Mouse (Mus musculus): ENCODE results near the gene Fam126a. TPM values are rescaled to one million over a fixed set of nuclear protein-coding genes. Genes with fewer than 3 reads are reported as not detected.

Fam126a gene
- polyA plus RNA-seq, 1 experiment from 2014 or later: 33.9 TPM

DNA sequence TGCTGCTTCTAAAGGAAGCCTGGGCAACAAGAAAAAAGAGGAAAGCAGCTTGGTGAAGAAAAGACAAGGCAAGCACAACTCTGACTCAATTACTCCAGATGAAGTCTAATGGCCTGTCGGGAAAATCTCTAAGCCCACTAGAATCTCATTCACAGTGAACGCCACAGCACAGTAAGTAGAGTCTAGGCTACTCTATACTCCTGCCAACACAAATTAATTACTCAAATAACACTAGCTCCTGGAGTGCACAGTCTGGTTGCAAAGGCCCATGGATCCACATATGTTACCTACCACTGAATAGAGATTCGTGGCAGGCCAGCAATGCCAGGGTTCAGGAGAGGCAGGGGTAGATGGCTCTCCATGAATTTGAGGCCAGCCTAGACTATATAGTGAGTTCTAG, 40.5 kb downstream of the Fam126a start:
- no peaks in the 10 kb centered on the region for H3K9me3 ChIP-seq
- H3K4me3 ChIP-seq: no peak overlapping the region
- no peak for ATAC-seq (ENCODE audit: extremely low read depth, insufficient number of reproducible peaks, low FRiP score, low TSS enrichment)
- 86% methylated on average over 3 of the region's 3 CpGs for WGBS
- H3K4me2 ChIP-seq: no peak overlapping the region
- H3K27ac ChIP-seq (replicated peaks): no peak overlapping the region
- peaks cover 32% of the 10 kb centered on the region for H3K4me1 ChIP-seq
- no peaks in the 10 kb centered on the region for H3K27me3 ChIP-seq (replicated peaks)
- H3K9ac ChIP-seq: no peak overlapping the region
- peaks cover 37% of the 10 kb centered on the region for H3K36me3 ChIP-seq

- Histone ChIP-seq H3K4me3 (no peak overlapping the region), H3K27ac (replicated peaks) (no peak overlapping the region), H3K4me1 (peaks cover 12% of the 10 kb centered on the region), H3K9me3 (no peaks in the 10 kb centered on the region), H3K36me3 (peaks cover 57% of the 10 kb centered on the region), H3K27me3 (replicated peaks) (no peaks in the 10 kb centered on the region), H3K4me2 (no peak overlapping the region), H3K9ac (no peak overlapping the region)
- no peak for ATAC-seq (ENCODE audit: extremely low read depth, insufficient number of reproducible peaks, low FRiP score, low TSS enrichment)
- 66% methylated on average over 10 of the region's 10 CpGs for WGBS
Observed at GRCm38 (mm10) chr5:23987792-23988191, 42.7 kb downstream of the Fam126a start.

DNA sequence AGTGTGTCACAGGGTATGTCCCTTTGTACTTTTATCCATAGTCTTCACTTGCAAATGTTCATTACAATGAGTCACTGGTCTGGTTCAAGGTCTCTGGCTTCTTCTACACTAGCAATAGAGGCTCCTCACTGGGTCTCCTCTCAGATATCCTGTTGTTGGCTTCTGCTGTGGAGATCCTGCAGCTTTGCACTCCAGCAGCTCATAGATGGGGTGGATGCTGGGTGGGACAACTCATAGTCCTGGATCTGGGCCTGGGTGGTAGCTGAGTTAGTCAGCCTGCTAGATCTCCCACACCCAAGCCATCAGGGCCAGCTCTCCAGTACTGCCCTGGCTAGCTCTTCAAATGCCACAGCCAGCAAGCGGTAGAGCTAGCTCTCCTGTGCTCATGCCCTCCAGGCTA, 48.4 kb downstream of the Fam126a start:
- Histone ChIP-seq H3K9ac (no peak overlapping the region), H3K27me3 (replicated peaks) (no peaks in the 10 kb centered on the region), H3K36me3 (peaks cover 85% of the 10 kb centered on the region), H3K4me2 (no peak overlapping the region), H3K4me1 (no peaks in the 10 kb centered on the region), H3K4me3 (no peak overlapping the region), H3K27ac (replicated peaks) (no peak overlapping the region), H3K9me3 (no peaks in the 10 kb centered on the region)
- WGBS: 86% methylated on average over 1 of the region's 1 CpGs
- ATAC-seq (ENCODE audit: extremely low read depth, insufficient number of reproducible peaks, low FRiP score, low TSS enrichment): no peak

DNA sequence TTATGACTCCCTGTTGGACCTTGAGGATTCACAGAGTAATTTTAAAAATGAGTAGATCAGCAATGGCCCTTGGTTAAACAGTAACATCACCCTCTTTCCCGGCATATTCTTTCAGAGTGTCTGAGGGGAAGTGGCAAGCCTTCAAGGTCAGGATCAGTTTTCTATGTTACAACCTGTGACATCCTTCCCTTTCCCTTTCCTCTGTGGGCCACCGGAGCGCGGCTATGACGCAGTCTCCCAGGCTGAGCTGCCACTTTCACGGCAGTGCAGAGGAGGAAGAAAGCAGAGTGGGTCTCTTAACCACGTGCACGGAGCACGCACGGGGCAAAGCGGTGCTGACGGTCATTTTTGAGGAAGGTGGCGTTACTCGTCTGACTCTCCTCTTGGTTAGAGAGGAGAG, 52.0 kb downstream of the Fam126a start:
- no peak for ATAC-seq (ENCODE audit: extremely low read depth, insufficient number of reproducible peaks, low FRiP score, low TSS enrichment)
- Histone ChIP-seq H3K27me3 (replicated peaks) (no peaks in the 10 kb centered on the region), H3K9ac (no peak overlapping the region), H3K9me3 (no peaks in the 10 kb centered on the region), H3K27ac (replicated peaks) (no peak overlapping the region), H3K4me1 (no peaks in the 10 kb centered on the region), H3K4me2 (no peak overlapping the region), H3K4me3 (no peak overlapping the region), H3K36me3 (peaks cover 78% of the 10 kb centered on the region)
- 88% methylated on average over 11 of the region's 14 CpGs for whole genome bisulfite sequencing

GRCm38 (mm10) chr5:23974994-23975575, 55.4 kb downstream of the Fam126a start:
- Histone ChIP-seq H3K9ac (no peak overlapping the region), H3K36me3 (peaks cover 58% of the 10 kb centered on the region), H3K27me3 (replicated peaks) (no peaks in the 10 kb centered on the region), H3K4me1 (no peaks in the 10 kb centered on the region), H3K9me3 (no peaks in the 10 kb centered on the region), H3K27ac (replicated peaks) (no peak overlapping the region), H3K4me2 (no peak overlapping the region), H3K4me3 (no peak overlapping the region)
- ATAC-seq (ENCODE audit: extremely low read depth, insufficient number of reproducible peaks, low FRiP score, low TSS enrichment): no peak
- WGBS: 62% methylated on average over 3 of the region's 3 CpGs

DNA sequence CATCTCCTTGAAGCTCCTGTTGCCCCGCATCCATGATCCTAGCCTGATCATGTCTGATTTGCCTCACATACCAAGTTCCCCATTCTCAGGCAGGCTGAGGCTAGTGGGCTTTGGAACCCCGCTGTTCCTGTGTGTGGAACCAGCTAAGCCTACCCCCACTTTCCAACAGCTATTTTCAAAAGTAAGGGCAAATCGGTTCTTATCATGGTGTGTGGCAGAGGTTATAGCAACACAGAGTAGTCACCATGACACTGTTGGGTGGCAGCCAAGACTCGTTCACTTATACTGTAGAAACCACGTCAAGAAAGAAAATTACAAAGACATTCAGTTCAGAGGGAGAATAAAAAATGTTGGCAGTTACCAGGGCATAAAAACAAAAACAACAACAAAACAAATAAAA, 62.8 kb downstream of the Fam126a start:
- peak overlapping the region; percentile 48; the same call in 1 of the 2 replicates for H3K9ac ChIP-seq
- H3K4me3 ChIP-seq: no peak overlapping the region
- peak overlapping the region; percentile 24 for H3K4me2 ChIP-seq
- 34% methylated on average over 5 of the region's 5 CpGs for WGBS
- ATAC-seq (ENCODE audit: extremely low read depth, insufficient number of reproducible peaks, low FRiP score, low TSS enrichment): no peak
- peaks cover 29% of the 10 kb centered on the region for H3K36me3 ChIP-seq
- peaks cover 11% of the 10 kb centered on the region for H3K4me1 ChIP-seq
- H3K9me3 ChIP-seq: no peaks in the 10 kb centered on the region
- H3K27ac ChIP-seq (replicated peaks): peak overlapping the region; percentile 72
- no peaks in the 10 kb centered on the region for H3K27me3 ChIP-seq (replicated peaks)

DNA sequence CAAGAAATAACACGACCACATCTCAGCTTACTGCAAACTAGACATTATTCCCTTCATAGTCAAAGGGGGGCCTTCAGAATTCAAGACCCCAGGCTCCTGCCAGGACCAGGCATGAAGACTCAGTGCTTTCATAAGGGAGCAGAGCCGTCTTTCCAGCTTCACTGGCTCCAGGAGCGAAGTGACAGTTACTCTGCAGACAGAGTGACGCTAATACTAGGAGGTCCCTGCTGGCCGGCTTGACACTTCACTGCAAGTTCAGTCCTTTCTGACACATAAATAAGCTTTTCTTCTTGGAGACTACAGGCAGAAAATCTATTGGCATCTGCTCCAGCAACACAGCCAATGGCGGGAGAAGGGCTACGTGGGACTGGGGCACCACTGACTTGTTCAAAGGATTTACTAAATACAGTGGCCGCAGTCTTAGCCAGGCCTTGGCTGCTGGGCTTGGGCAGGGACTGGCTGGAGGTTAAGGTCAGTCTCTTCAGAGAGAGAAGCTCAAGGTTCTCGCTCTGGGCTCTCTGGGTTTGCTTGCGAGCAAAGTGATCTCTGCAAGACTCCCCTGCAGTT, 65.8 kb downstream of the Fam126a start:
- 81% methylated on average over 10 of the region's 10 CpGs for WGBS
- peaks cover 39% of the 10 kb centered on the region for H3K36me3 ChIP-seq

GRCm38 (mm10) chr5:23953047-23953446, 77.4 kb downstream of the Fam126a start:
- Histone ChIP-seq H3K27me3 (replicated peaks) (no peaks in the 10 kb centered on the region), H3K9me3 (0 out of 2 replicates have a peak, but pooled peaks cover 2% of the 10 kb centered on the region), H3K36me3 (no peaks in the 10 kb centered on the region), H3K27ac (replicated peaks) (no peak overlapping the region), H3K9ac (no peak overlapping the region), H3K4me1 (no peaks in the 10 kb centered on the region), H3K4me3 (no peak overlapping the region), H3K4me2 (no peak overlapping the region)
- 85% methylated on average over 5 of the region's 5 CpGs for WGBS
- ATAC-seq (ENCODE audit: extremely low read depth, insufficient number of reproducible peaks, low FRiP score, low TSS enrichment): no peak

More for the DNA sequence above, 65.8 kb downstream of the Fam126a start:
- Histone ChIP-seq H3K27ac (replicated peaks) (no peak overlapping the region), H3K4me3 (no peak overlapping the region), H3K9me3 (no peaks in the 10 kb centered on the region), H3K4me1 (peaks cover 11% of the 10 kb centered on the region), H3K9ac (no peak overlapping the region), H3K4me2 (no peak overlapping the region), H3K27me3 (replicated peaks) (no peaks in the 10 kb centered on the region)
- ATAC-seq (ENCODE audit: extremely low read depth, insufficient number of reproducible peaks, low FRiP score, low TSS enrichment): no peak

GRCm38 (mm10) chr5:23948071-23948470, 82.4 kb downstream of the Fam126a start:
- no peaks in the 10 kb centered on the region for H3K4me1 ChIP-seq
- no peaks in the 10 kb centered on the region for H3K36me3 ChIP-seq
- WGBS: 55% methylated on average over 3 of the region's 3 CpGs
- no peak for ATAC-seq (ENCODE audit: extremely low read depth, insufficient number of reproducible peaks, low FRiP score, low TSS enrichment)
- 0 out of 2 replicates have a peak, but pooled peaks cover 1% of the 10 kb centered on the region for H3K9me3 ChIP-seq
- no peak overlapping the region for H3K4me2 ChIP-seq
- H3K9ac ChIP-seq: no peak overlapping the region
- no peaks in the 10 kb centered on the region for H3K27me3 ChIP-seq (replicated peaks)
- no peak overlapping the region for H3K27ac ChIP-seq (replicated peaks)
- H3K4me3 ChIP-seq: no peak overlapping the region

DNA sequence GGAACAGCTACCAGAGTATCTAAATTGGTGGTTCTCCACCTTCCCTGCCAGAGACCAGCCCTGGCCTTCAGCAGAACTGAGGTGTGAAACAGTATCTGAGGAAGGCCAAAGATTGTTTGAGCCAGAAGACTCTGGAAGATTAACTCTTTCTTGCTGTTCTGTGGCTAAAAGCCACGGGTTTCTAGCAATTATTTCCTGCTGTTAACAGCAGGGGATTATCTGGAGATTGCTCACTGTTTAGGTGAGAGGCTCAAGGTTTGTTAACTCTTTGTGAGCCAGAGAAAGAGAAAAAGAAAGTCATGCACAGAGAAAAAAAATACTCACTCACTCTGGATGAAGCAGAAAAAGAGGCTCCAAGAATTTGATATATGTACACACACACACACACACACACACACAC, 85.4 kb downstream of the Fam126a start:
- no peak overlapping the region for H3K4me3 ChIP-seq
- WGBS: 6% methylated on average over 1 of the region's 1 CpGs
- H3K36me3 ChIP-seq: no peaks in the 10 kb centered on the region
- no peak overlapping the region for H3K9ac ChIP-seq
- no peaks in the 10 kb centered on the region for H3K4me1 ChIP-seq
- H3K9me3 ChIP-seq: peaks cover 7% of the 10 kb centered on the region; the same call in 1 of the 2 replicates
- H3K4me2 ChIP-seq: no peak overlapping the region
- no peak for ATAC-seq (ENCODE audit: extremely low read depth, insufficient number of reproducible peaks, low FRiP score, low TSS enrichment)
- no peak overlapping the region for H3K27ac ChIP-seq (replicated peaks)
- no peaks in the 10 kb centered on the region for H3K27me3 ChIP-seq (replicated peaks)

GRCm38 (mm10) chr5:23943534-23943933, 87.0 kb downstream of the Fam126a start:
- no peak for ATAC-seq (ENCODE audit: extremely low read depth, insufficient number of reproducible peaks, low FRiP score, low TSS enrichment)
- Histone ChIP-seq H3K4me3 (no peak overlapping the region), H3K9me3 (peaks cover 7% of the 10 kb centered on the region; the same call in 1 of the 2 replicates), H3K27me3 (replicated peaks) (no peaks in the 10 kb centered on the region), H3K9ac (no peak overlapping the region), H3K36me3 (no peaks in the 10 kb centered on the region), H3K27ac (replicated peaks) (no peak overlapping the region), H3K4me1 (no peaks in the 10 kb centered on the region), H3K4me2 (no peak overlapping the region)
- WGBS: 91% methylated on average over 2 of the region's 2 CpGs
